Mouse (Mus musculus) mature B cell (primary cell): ENCODE measurements around the gene Fam222b.
"Not testable (repeated sequence)": the region's sequence is repeated elsewhere in the genome, so short reads cannot be mapped to it uniquely, and the experiment has no call there.

Source experiments
- in situ Hi-C: fragments of 300-500 bp; cut with MboI; formaldehyde crosslinking; loops from 2 replicates; pipeline ENCODE4 v1.14.3; 2019

Gene Fam222b

DNA sequence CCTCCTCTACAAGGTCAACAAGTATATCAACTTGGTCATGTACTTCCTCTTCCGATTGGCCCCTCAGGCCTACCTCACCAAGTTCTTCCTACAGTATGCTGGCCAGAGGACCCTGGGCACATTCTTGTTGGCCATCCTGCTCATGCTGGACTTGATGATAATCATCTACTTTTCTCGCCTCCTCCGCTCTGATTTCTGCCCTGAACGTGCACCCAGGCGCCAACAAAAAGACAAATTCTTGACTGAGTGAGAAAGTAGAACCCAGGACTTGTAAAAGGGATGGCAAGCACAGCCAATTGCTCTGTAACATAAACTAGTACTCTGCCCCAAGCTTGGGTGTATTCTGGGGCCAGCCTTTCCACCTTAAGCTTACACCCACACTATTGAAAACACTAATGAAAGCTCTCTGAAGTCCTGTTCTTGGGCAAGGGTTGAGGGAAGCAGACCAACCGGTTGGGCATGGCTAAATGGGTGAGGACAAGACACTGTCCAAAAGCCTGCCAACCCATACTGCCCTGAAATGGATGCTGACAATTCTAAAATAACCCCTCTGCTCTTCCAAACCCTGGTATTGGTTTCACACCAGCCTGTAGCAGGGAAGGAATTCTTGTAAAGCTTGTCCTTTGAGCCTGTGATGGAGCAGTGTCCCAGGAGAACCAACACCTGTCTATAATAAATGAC, 85.8 kb downstream of the Fam222b start:
- in situ Hi-C loops = no loop called here

DNA sequence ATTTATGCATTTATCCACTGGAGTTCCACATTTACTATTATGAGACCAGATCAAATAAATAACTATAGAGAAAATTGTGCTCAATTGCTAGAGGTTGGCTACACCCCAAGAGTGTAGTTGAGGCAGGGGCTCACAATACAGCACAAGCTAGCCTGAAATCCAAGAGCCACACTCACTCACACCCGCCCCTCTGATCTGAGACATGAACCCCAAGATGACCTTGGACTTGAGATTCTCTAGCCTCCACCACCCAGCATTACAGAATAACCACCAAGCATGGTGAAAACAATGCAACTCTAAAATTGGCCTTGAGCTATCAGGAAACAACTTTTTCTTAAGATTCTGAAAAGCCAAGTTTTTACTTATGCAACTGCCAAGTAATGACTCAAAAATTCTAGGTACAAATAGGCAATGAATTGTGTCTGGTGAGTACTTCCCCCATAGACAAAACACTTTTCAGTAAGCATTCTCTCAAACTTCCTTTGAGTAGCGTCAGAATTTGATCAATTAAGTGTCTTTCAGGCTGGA, 87.4 kb downstream of the Fam222b start:
- in situ Hi-C loops = no loop called here

DNA sequence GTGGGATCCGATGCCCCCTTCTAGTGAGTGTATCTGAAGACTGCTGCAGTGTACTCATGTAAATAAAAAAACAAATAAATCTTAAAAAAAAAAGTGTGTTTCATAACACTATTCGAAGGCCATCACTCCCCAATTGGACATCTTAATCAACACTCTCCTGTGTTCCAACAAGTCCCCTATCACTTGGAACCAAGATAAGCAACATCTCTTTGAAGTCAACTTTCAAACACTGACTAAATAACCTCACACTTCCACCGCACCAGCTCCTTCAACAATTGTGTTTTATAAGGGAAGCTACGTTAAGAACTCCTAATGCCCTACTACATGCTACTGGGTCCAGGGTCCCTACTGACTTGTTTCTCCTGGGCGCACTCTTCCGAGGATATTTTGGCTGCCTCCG, 88.0 kb downstream of the Fam222b start:
- in situ Hi-C loops = no loop called here

DNA sequence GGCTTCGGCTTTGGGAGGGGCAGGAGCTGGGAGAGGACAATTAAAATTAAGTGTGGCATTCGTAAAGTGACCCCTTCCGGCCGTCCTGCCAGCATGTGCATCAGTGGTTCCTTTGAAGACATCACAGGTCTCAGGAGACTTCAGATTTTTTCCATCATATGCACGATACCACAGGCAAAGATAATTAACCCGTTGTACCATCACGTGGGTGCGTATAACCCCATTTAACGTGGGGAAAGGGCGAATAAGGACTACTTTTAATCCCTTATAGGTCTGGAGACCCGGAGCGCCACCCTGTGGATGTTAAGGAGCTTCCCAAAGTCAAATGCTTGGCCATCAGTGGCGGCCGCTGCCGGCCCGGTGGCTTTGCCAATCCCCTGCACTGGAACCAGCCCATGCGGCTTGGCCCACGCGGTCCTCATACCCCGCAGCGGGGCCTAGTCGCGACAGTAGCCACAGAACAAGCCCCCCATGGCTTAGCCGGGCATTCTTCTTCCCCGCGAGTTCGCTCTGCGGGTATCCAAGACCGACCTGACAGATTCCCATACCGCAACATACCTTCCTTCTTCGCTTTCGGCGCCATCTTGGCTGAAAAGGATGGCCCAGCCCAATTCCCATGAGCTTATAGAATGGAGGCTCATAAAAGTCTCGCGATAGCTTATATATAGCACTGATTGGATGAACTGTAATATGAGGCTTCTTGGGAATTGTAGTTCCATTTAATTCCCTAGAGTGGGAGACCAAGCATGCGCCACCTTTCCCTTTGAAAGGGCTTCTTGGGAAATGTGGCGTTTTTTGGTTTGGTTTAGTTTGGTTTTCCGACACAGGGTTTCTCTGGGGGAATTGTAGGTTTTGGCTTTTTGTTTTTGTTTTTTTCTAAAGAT, 88.7 kb downstream of the Fam222b start, which contains the start of gene Rpl23a:
Gene Rpl23a (minus strand): TSS at position 624 of the 884 bp plus-strand sequence.
- in situ Hi-C loops = no loop called here

- in situ Hi-C loops = no loop called here
Measured at GRCm38 (mm10) chr11:78183884-78184514, 89.5 kb downstream of the Fam222b start.

- in situ Hi-C loops = not testable (repeated sequence)
Measured at GRCm38 (mm10) chr11:78184702-78185101, 90.2 kb downstream of the Fam222b start.

- in situ Hi-C loops = no loop called here
Measured at GRCm38 (mm10) chr11:78188331-78189233, 94.1 kb downstream of the Fam222b start, which contains the start of gene Rab34. Gene Rab34 (plus strand): TSS chr11:78188430.

DNA sequence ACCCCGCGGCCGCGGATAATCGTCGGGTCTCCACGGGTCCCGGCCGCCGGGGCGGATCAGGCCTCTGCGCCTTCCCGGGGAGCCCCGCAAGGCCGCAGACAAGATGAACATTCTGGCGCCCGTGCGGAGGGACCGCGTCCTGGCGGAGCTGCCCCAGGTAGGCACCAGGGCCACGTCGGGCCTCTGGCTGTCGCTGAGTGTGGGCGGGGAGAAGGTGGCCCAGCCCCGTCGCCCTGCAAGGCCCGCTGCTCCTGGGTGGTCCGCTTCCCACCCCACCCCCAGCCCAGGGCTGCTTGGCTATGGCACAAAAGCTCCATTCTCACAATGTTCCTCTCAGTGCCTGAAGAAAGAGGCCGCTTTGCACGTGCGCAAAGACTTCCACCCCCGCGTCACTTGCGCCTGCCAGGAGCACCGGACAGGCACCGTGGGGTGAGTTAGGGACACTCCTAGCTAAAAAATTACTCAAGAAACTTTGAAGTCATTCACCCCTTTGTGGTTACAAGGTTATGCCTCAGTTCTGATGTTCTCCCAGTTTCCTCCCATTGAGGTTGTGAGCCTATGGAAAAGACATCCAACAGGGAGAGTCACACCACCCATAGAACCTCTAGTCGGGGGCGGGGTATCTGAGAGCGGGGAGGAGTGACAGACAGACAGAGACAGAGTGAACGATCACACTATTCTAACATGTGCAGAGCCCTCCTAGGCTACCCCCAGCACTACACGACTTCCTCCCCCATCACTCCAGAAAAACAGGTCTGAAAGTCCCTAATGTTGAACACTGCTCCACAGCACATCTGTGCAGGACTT, 95.0 kb downstream of the Fam222b start:
- in situ Hi-C loops = no loop called here

DNA sequence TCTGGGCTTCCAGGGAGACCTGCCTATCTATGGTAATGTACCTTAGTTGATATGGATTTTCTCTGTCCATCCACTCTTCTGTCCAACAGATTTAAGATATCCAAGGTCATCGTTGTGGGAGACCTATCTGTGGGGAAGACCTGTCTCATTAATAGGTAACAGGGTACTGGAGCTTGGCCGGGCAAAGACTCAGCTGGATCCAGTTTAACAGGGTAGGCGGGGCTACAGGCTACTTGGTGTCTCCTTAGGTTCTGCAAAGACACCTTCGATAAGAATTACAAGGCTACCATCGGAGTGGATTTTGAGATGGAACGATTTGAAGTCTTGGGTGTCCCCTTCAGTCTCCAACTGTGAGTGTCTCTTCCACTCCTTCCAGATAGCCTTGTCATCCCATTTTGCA, 95.6 kb downstream of the Fam222b start:
- in situ Hi-C loops = no loop called here

- in situ Hi-C loops = no loop called here
Measured at GRCm38 (mm10) chr11:78193113-78193512, 98.7 kb downstream of the Fam222b start, which contains the start of gene Proca1. Gene Proca1 (plus strand): TSS chr11:78193392.

GRCm38 (mm10) chr11:78194411-78195100, 100.1 kb downstream of the Fam222b start:
- in situ Hi-C loops = no loop called here

- in situ Hi-C loops = no loop called here
Measured at GRCm38 (mm10) chr11:78195101-78195863, 100.8 kb downstream of the Fam222b start.

DNA sequence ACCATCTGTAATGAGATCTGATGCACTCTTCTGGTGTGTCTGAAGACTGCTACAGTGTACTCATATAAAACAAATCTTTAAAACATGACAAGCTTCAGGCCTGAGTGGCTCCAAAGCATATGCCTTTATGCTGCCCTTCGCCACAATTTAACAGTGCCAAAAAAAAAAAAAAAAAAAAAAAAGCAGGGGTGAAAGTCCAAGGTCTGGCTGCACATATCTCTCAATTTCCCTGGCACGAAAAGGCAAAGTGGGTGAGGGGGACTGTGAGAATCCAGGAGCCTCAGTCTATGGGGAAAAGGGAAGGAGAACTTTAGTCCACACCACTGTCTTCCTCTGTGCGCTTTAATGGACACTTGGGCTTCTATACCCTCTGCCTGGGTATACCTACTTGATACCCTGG, 107.9 kb downstream of the Fam222b start:
- in situ Hi-C loops = no loop called here

GRCm38 (mm10) chr11:78204287-78204686, 109.8 kb downstream of the Fam222b start:
- in situ Hi-C loops = no loop called here

- in situ Hi-C loops = no loop called here
Measured at GRCm38 (mm10) chr11:78205361-78206206, 111.1 kb downstream of the Fam222b start.
